Mouse (Mus musculus): ENCODE measurements around the gene Gm11444.

The Gm11444 gene

GRCm38 (mm10) chr11:85850233-85850632, at the start of gene Gm11444:
Gene Gm11444 (minus strand): TSS chr11:85850333.
- DNase-seq (ENCODE audit: low spot score in 2 of 2) = no peak

- DNase-seq (ENCODE audit: low spot score in 2 of 2) = no peak
Measured at GRCm38 (mm10) chr11:85896335-85896985, 46.3 kb upstream of the Gm11444 start.

GRCm38 (mm10) chr11:85894731-85895545, 44.8 kb upstream of the Gm11444 start:
- DNase-seq (ENCODE audit: low spot score in 2 of 2) = peak in 1 of 2 experiments; percentile 17

- DNase-seq (ENCODE audit: low spot score in 2 of 2) = no peak
Measured at GRCm38 (mm10) chr11:85894136-85894530, 44.0 kb upstream of the Gm11444 start.

- DNase-seq (ENCODE audit: low spot score in 2 of 2) = no peak
Measured at GRCm38 (mm10) chr11:85893400-85894135, 43.4 kb upstream of the Gm11444 start.

GRCm38 (mm10) chr11:85892771-85893170, 42.6 kb upstream of the Gm11444 start:
- no peak for DNase-seq (ENCODE audit: low spot score in 2 of 2)

- DNase-seq (ENCODE audit: low spot score in 2 of 2) = no peak
Measured at GRCm38 (mm10) chr11:85891692-85892040, 41.5 kb upstream of the Gm11444 start.

- no peak for DNase-seq (ENCODE audit: low spot score in 2 of 2)
Measured at GRCm38 (mm10) chr11:85891010-85891691, 41.0 kb upstream of the Gm11444 start.

GRCm38 (mm10) chr11:85890563-85890845, 40.4 kb upstream of the Gm11444 start:
- no peak for DNase-seq (ENCODE audit: low spot score in 2 of 2)

- no peak for DNase-seq (ENCODE audit: low spot score in 2 of 2)
Measured at GRCm38 (mm10) chr11:85889730-85890562, 39.8 kb upstream of the Gm11444 start.

GRCm38 (mm10) chr11:85889056-85889729, 39.1 kb upstream of the Gm11444 start:
- DNase-seq (ENCODE audit: low spot score in 2 of 2) = no peak

- no peak for DNase-seq (ENCODE audit: low spot score in 2 of 2)
Measured at GRCm38 (mm10) chr11:85888451-85888961, 38.4 kb upstream of the Gm11444 start.

GRCm38 (mm10) chr11:85887801-85888450, 37.8 kb upstream of the Gm11444 start:
- DNase-seq (ENCODE audit: low spot score in 2 of 2) = no peak

GRCm38 (mm10) chr11:85887273-85887672, 37.1 kb upstream of the Gm11444 start:
- DNase-seq (ENCODE audit: low spot score in 2 of 2) = no peak

- DNase-seq (ENCODE audit: low spot score in 2 of 2) = no peak
Measured at GRCm38 (mm10) chr11:85886429-85886785, 36.3 kb upstream of the Gm11444 start.

GRCm38 (mm10) chr11:85885665-85886428, 35.7 kb upstream of the Gm11444 start, which contains the start of gene Tbx4:
Gene Tbx4 (plus strand): TSS chr11:85886422.
- DNase-seq (ENCODE audit: low spot score in 2 of 2) = no peak

- DNase-seq (ENCODE audit: low spot score in 2 of 2) = no peak
Measured at GRCm38 (mm10) chr11:85884498-85884897, 34.4 kb upstream of the Gm11444 start.

- DNase-seq (ENCODE audit: low spot score in 2 of 2) = no peak
Measured at GRCm38 (mm10) chr11:85876059-85876788, 26.1 kb upstream of the Gm11444 start.
